Mouse (Mus musculus): ENCODE data around the gene Slc12a4.

- TF ChIP-seq CTCF (IDR thresholded peaks at IDR 0.05; ENCODE audit: borderline replicate concordance, insufficient read depth, low read depth, low read length) (no peak), POLR2A (IDR thresholded peaks at IDR 0.05; ENCODE audit: borderline replicate concordance, insufficient read depth, low read length) (no peak)
These were observed 22.6 kb upstream of the Slc12a4 start for GRCm38 (mm10) chr8:105988546-105988945.

All from cerebellum, adult 2 months (tissue).